Mouse (Mus musculus) adrenal gland, postnatal 25 days (tissue): ENCODE measurements around the gene Gm13420. TPM values are rescaled to one million over a fixed set of nuclear protein-coding genes. Genes with fewer than 3 reads are reported as not detected.
"Not testable (repeated sequence)": the region's sequence is repeated elsewhere in the genome, so short reads cannot be mapped to it uniquely, and the experiment has no call there.

Experiments used
- DNase-seq: peaks from one replicate; pipeline ENCODE4 v3.0.0; 2021; ENCODE audit warnings: mixed read lengths
- total RNA-seq: library from RNA; stranded (reverse); gene quantifications from 2 replicates; pipeline ENCODE4 v1.2.3, GENCODE M21; 2021

Gm13420 gene
- total RNA-seq, 1 experiment from 2014 or later: not detected

- DNase-seq: no peak
Measured at GRCm38 (mm10) chr2:29737209-29737925, 14.1 kb downstream of the Gm13420 start.

- DNase-seq: no peak
Measured at GRCm38 (mm10) chr2:29735708-29736107, 15.8 kb downstream of the Gm13420 start.

GRCm38 (mm10) chr2:29733348-29733747, 18.1 kb downstream of the Gm13420 start:
- DNase-seq: no peak

- no peak for DNase-seq
Measured at GRCm38 (mm10) chr2:29732559-29732958, 18.9 kb downstream of the Gm13420 start.

GRCm38 (mm10) chr2:29731545-29731944, 19.9 kb downstream of the Gm13420 start:
- peak; percentile 62 for DNase-seq

- DNase-seq: no peak
Measured at GRCm38 (mm10) chr2:29729500-29729899, 22.0 kb downstream of the Gm13420 start.

GRCm38 (mm10) chr2:29724664-29725365, 26.7 kb downstream of the Gm13420 start:
- DNase-seq: no peak

- no peak for DNase-seq
Measured at GRCm38 (mm10) chr2:29723132-29723531, 28.4 kb downstream of the Gm13420 start.

- DNase-seq: no peak
Measured at GRCm38 (mm10) chr2:29718581-29718980, 32.9 kb downstream of the Gm13420 start.

- DNase-seq: no peak
Measured at GRCm38 (mm10) chr2:29716691-29717090, 34.8 kb downstream of the Gm13420 start.

- no peak for DNase-seq
Measured at GRCm38 (mm10) chr2:29716143-29716542, 35.3 kb downstream of the Gm13420 start.

GRCm38 (mm10) chr2:29714127-29714526, 37.4 kb downstream of the Gm13420 start:
- no peak for DNase-seq

GRCm38 (mm10) chr2:29713501-29713900, 38.0 kb downstream of the Gm13420 start:
- no peak for DNase-seq

GRCm38 (mm10) chr2:29711877-29712276, 39.6 kb downstream of the Gm13420 start:
- no peak for DNase-seq

GRCm38 (mm10) chr2:29711038-29711437, 40.4 kb downstream of the Gm13420 start:
- no peak for DNase-seq

GRCm38 (mm10) chr2:29708209-29708608, 43.3 kb downstream of the Gm13420 start:
- DNase-seq: not testable (repeated sequence)

GRCm38 (mm10) chr2:29707731-29708130, 43.8 kb downstream of the Gm13420 start:
- DNase-seq: peak; percentile 47

GRCm38 (mm10) chr2:29706726-29707620, 44.5 kb downstream of the Gm13420 start:
- DNase-seq: no peak

- DNase-seq: no peak
Measured at GRCm38 (mm10) chr2:29705493-29705892, 46.0 kb downstream of the Gm13420 start.

- DNase-seq: no peak
Measured at GRCm38 (mm10) chr2:29703104-29704081, 48.1 kb downstream of the Gm13420 start.

- no peak for DNase-seq
Measured at GRCm38 (mm10) chr2:29702189-29702588, 49.3 kb downstream of the Gm13420 start.
